Mouse (Mus musculus) monocyte, adult 2 months (primary cell): Measurements from ENCODE around the gene Slc5a10.

Experiments used
- DNase-seq, 2 experiments: peaks; one replicate each; pipeline ENCODE4 v3.0.0; 2022; ENCODE audit warnings: low spot score in 2 of 2, low read depth in 1 of 2

Slc5a10 gene

GRCm38 (mm10) chr11:61705581-61705980 is 15.0 kb downstream of the Slc5a10 start:
- no peak for DNase-seq

- no peak for DNase-seq
Observed at GRCm38 (mm10) chr11:61702494-61702893, 18.1 kb downstream of the Slc5a10 start.

DNA sequence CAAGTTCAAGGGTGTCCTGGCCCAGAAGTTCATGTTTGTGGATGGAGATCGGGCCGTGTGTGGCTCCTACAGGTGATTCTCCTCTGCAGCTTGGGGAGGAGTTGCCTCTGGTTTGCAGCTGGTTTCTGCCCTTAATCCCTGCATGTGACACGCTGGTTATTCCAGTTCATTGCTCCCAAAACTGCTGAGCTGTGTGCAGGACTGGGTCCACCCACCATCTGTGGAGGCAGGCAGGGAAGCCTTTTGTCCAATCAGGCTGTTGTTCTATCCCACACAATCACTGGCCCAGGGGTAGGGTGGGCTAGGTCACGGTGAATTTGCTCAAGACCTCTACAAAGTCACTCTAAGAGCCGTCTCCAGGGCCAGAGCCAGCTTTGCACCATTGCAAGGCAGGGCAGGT is 18.9 kb downstream of the Slc5a10 start:
- no peak for DNase-seq

DNA sequence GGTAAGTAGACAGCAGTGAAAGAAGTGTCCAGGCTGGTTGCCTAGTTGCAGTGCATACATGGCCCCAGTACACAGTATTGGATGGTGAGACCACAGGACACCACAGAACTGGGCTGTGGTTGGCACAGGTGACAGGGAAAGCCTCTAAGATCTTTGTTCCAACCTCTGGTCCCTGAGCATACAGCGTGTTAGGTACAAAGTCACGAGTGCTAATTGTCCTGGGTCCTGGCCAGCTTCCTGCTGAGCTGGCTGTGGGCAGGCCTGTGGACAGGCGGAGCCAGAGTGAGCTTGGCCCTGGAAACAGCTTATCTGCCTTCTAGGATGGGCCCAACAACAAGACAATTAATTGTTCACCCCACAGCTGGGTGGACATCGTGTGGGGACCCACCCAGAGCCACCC is 20.7 kb downstream of the Slc5a10 start:
- DNase-seq: no peak

- DNase-seq: no peak
Observed at GRCm38 (mm10) chr11:61699460-61699859, 21.2 kb downstream of the Slc5a10 start.

DNA sequence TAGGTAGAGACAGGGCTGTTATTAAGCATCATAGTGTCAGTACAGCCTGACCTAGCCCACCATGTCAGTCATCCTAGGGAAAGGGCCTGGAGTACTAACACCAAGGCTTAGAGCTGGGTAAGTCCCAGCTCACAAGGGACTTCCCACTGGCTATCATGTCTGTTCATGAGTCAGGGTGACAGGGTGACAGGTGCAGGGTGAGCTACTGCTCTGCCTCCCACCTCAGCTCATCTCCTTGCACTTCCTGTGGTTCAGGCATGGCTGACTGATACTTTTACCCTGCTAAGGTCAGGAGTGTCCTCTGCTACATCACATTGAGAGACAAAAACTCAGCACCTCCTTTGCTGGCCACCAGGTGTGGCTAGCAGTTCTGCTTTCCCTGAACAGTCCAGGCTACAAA is 21.8 kb downstream of the Slc5a10 start:
- DNase-seq: no peak

GRCm38 (mm10) chr11:61692996-61693395 is 27.6 kb downstream of the Slc5a10 start:
- no peak for DNase-seq

DNA sequence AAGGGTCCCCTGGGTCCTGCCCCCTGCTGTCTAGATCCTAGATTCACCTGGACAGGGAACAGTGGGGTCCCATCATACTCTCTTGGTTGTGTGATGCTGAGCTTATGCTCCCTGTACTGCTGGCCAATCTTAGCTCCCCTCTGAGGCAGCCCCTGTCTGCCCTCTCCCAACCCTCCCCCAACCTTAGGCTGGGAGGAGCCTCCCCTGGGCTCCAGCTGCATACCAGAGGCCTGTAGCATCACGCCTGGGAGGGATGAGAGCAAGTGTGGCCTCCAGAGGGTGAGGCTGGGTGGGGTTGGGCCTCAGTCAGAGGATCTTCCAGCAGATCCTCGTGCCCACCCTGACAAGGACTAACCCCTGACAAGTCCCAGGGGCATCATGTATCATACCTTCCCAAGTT is 33.0 kb downstream of the Slc5a10 start:
- no peak for DNase-seq

- no peak for DNase-seq
Observed at GRCm38 (mm10) chr11:61686906-61687453, 33.6 kb downstream of the Slc5a10 start.

DNA sequence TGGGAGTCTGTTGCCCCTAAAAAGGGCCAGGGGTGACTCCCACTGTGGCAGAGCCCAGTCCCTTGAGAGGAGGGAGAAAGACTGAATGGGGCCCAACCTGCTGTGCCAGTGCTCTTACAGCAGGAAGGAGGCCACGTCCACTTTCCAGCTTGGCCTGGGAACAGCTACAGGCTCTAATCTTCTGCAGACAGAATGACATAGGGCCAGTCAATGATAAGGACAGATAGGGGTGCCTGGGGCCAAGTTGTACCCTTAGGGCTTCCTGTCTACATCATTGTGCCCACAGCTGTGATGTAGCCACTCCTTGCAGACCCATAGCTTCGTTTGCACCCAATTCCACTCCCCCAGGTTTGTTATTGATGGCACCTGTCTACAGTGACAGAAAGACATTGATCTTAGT is 34.5 kb downstream of the Slc5a10 start:
- DNase-seq: no peak

DNA sequence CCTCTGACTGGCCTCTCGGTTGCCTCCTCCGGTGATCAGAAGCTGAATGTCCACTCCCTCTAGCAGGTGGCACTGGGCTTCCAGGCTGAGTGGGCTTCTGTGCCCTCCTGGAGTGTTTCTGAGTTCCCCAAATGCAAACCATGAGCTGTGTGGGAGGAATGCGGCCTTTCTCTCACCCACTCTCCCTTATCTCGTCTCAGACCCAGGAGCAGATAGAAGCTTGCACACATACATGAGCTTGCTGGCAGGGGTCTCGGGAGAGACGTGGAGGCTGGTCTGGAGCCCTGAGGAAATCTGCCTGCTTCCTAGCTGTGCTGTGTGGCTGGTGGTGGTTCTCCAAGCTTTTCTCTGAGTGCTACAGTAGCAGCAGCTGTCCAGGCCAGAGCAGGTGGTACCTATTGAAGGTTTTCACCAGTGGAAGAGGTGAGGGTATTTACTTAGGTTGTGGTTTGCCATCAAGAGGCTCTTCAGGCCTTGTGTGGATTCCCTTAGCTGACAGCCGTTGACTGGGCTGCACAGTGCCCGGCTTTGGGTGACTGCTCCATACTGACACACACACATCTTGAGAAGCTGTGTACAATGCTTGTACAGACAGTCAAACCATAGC is 35.4 kb downstream of the Slc5a10 start:
- DNase-seq: no peak

- no peak for DNase-seq
Observed at GRCm38 (mm10) chr11:61683907-61684731, 36.5 kb downstream of the Slc5a10 start, which contains the start of gene Fam83g. Gene Fam83g (plus strand): TSS chr11:61684091.

DNA sequence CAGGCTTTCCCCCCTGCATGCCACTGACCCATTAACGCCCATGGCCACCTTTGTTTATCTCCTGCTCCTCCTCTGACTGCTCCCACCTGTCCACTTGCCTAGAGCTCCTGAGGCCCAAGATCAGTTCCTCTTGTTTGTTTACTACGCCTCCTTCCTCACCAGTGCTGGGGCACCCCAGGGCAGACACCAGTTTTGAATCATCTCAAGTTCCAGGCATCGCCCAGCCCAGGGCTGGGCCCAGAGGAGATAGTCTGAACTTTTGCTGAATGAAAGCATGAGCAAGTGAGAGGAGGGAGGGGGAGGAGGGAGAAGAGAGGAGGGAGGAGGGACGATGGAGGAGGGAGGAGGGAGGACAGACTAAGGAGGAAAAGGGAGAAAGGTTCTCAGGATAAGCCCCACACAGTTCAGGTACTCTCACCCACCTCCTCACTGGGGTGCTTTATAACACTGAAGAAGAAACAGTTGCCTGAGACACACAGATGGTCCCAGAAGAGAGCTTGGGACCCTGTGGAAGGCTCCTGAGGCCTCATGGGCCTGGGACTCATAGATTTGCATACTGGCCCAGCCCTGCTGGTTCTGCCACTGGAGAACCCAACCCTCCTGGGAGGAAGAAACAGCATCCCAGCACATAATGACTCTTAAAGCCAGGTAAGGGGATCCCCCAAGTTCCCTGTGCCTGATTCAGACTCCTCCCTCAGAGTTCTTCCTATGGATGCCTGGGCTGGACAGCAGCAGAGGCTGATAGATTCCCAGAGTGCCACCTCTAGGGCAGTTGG is 41.3 kb downstream of the Slc5a10 start:
- DNase-seq: no peak

DNA sequence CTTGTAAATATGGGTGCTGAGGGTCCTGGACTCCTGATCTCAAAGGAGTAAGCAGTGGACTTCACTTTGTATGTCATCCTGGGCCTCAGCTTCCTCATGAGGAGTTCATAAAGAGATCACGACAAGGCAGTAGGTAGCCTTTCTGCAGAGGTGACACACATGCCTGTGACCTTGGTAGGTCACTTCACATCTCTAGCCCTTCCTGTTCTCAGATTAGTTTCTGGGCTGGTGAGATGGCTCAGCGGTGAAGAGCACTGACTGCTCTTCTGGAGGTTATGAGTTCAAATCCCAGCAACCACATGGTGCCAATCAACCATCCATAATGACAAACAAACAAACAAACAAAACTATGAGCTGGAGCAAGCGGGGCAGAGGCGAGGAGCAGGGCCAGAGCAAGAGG is 42.9 kb downstream of the Slc5a10 start:
- DNase-seq: no peak

DNA sequence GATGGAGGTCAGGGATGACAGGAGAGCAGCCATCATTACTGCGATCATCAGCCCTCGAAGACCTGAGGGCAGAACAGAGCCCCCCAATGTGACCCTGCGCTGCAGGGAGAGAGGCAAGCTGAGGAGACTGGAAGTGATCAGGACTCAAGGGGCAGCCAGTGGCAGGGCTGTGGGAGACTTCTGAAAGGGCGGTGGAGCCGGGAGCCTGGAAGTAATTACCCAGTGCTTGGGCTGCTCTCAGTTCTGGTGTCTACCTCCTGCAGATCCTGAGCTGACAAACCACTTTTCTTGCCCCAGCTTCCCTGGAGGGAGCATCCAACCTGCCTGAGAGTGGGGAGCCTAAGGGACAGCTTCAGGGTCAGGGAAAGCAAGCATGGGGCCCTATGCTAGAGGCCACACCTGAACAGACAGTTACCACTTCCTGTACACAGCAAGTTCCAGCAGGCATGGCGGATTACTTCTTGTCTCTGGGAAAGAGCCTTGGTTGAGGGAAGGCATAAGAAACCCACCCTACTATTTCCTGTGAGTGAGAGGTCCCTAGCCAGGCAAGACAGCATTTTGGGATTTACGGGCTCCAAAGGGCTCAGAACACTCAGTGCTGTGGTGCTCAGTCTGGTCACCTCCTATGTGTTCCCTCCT is 44.3 kb downstream of the Slc5a10 start:
- DNase-seq: no peak

GRCm38 (mm10) chr11:61675332-61675731 is 45.3 kb downstream of the Slc5a10 start:
- DNase-seq: no peak

- DNase-seq: no peak
Observed at GRCm38 (mm10) chr11:61674839-61675159, 45.8 kb downstream of the Slc5a10 start.

- no peak for DNase-seq
Observed at GRCm38 (mm10) chr11:61674151-61674838, 46.3 kb downstream of the Slc5a10 start.

GRCm38 (mm10) chr11:61673686-61674085 is 46.9 kb downstream of the Slc5a10 start:
- DNase-seq: no peak

DNA sequence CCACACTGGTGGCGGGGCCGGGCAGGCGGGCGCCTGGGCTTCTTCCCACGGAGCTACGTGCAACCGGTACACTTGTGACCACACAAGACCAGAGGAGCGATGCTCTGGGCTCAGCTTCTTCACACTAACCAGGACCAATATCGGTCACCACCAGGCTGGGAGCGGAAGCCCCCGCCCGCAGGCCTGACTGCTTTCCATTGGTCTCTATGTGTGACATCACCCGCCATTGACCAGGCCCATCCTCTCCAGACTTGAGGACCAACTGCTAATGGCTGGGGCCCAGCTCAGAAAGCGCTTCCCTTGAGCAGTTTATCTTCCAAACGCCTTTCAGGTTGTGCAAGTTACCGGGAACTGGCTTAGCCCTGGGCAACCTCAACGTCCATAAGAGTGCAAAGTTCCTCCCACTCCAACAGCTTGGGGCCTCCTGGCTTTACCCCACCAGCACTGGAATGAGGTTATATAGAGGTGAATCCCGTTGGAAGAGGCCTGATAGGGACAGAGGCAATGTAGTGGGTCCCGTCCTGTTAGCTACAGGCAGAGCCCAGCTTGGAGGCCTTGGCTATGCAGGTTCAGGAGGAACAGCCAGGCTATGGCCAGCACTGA is 48.7 kb downstream of the Slc5a10 start:
- DNase-seq: no peak
